Mouse (Mus musculus) kidney, adult 18-20 months (tissue): Measurements from ENCODE around the gene Dolpp1.

Source experiments
- DNase-seq: peaks from one replicate; pipeline ENCODE4 v3.0.0; 2021

Dolpp1 gene

GRCm38 (mm10) chr2:30392114-30392576 lies at the start of gene Dolpp1:
Gene Dolpp1, plus strand, starts transcription at chr2:30392254.
- peak; percentile 93 for DNase-seq

- no peak for DNase-seq
Measured at GRCm38 (mm10) chr2:30342544-30342943, 49.5 kb upstream of the Dolpp1 start.

GRCm38 (mm10) chr2:30343601-30344137 lies 48.4 kb upstream of the Dolpp1 start:
- no peak for DNase-seq

GRCm38 (mm10) chr2:30345971-30346676 lies 45.9 kb upstream of the Dolpp1 start:
- no peak for DNase-seq

- no peak for DNase-seq
Measured at GRCm38 (mm10) chr2:30349196-30349595, 42.9 kb upstream of the Dolpp1 start.

GRCm38 (mm10) chr2:30351149-30351548 lies 40.9 kb upstream of the Dolpp1 start:
- DNase-seq, result no peak

- no peak for DNase-seq
Measured at GRCm38 (mm10) chr2:30355861-30356260, 36.2 kb upstream of the Dolpp1 start.

- DNase-seq, result no peak
Measured at GRCm38 (mm10) chr2:30356266-30356665, 35.8 kb upstream of the Dolpp1 start.

GRCm38 (mm10) chr2:30356906-30357305 lies 35.1 kb upstream of the Dolpp1 start:
- no peak for DNase-seq

- DNase-seq, result no peak
Measured at GRCm38 (mm10) chr2:30357552-30358510, 34.2 kb upstream of the Dolpp1 start.

- DNase-seq, result peak; percentile 85
Measured at GRCm38 (mm10) chr2:30358533-30359531, 33.2 kb upstream of the Dolpp1 start, which contains the start of gene Sh3glb2. Gene Sh3glb2, minus strand, starts transcription at chr2:30359337.

GRCm38 (mm10) chr2:30360626-30361025 lies 31.4 kb upstream of the Dolpp1 start:
- peak; percentile 31 for DNase-seq

- DNase-seq, result no peak
Measured at GRCm38 (mm10) chr2:30362865-30363264, 29.2 kb upstream of the Dolpp1 start.

- peak; percentile 99 for DNase-seq
Measured at GRCm38 (mm10) chr2:30363773-30364650, 28.0 kb upstream of the Dolpp1 start, which contains the start of gene Miga2. Gene Miga2, plus strand, starts transcription at chr2:30364233.

GRCm38 (mm10) chr2:30365281-30366069 lies 26.6 kb upstream of the Dolpp1 start:
- DNase-seq, result peak; percentile 25

- DNase-seq, result peak; percentile 25
Measured at GRCm38 (mm10) chr2:30366203-30366602, 25.9 kb upstream of the Dolpp1 start.

- DNase-seq, result no peak
Measured at GRCm38 (mm10) chr2:30371544-30371943, 20.5 kb upstream of the Dolpp1 start.

- no peak for DNase-seq
Measured at GRCm38 (mm10) chr2:30372726-30373125, 19.3 kb upstream of the Dolpp1 start.

GRCm38 (mm10) chr2:30375893-30376292 lies 16.2 kb upstream of the Dolpp1 start:
- DNase-seq, result no peak

GRCm38 (mm10) chr2:30377721-30378120 lies 14.3 kb upstream of the Dolpp1 start:
- DNase-seq, result no peak
